Mouse (Mus musculus): ENCODE data around the gene Igsf8. TPM values are rescaled to one million over a fixed set of nuclear protein-coding genes. Genes with fewer than 3 reads are reported as not detected.

Igsf8 gene
- polyA plus RNA-seq, 1 experiment from 2014 or later, result 12.8 TPM

DNA sequence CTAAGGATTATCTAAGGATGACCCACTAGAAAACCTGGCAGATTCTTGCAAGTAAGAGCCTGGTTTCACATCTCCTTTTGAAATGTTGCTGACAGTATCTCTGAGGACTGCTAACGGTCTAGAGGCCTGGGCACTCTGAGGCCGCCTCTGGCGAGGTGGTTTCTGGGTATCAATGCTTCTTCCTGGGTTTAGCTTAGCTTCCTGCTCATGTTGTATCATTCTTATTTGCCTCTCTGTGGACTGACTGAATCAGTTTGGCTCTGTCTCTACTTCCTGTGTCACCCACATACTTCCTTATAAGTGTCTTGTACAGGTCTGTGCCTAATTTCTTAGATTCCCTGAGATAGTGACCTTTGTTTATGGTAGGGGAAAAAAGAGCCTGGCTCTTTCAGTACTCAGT is 15.7 kb downstream of the Igsf8 start:
- ATAC-seq, result peak; percentile 23; the same call in 1 of the 2 replicates
- Histone ChIP-seq H3K4me2 (ENCODE audit: low read depth, low read length) (no peak overlapping the region), H3K4me3 (ENCODE audit: low read depth, low read length) (no peak overlapping the region), H3K36me3 (replicated peaks; ENCODE audit: insufficient read depth, low read length) (no peaks in the 10 kb centered on the region), H3K27ac (ENCODE audit: low read depth) (no peak overlapping the region), H3K9ac (replicated peaks) (no peak overlapping the region), H3K4me1 (ENCODE audit: insufficient read depth) (peaks cover 7% of the 10 kb centered on the region; the same call in 1 of the 2 replicates), H3K27me3 (ENCODE audit: insufficient read depth, low read length) (no peaks in the 10 kb centered on the region), H3K9me3 (ENCODE audit: low read length) (no peaks in the 10 kb centered on the region)
- WGBS (ENCODE audit: insufficient replicate concordance), result 30% methylated on average over 3 of the region's 3 CpGs
- peak; percentile 33 for DNase-seq
- TF ChIP-seq CTCF (IDR thresholded peaks at IDR 0.05; ENCODE audit: low read depth), result no peak
- no peak for TF ChIP-seq EP300 (IDR thresholded peaks at IDR 0.05; ENCODE audit: low read depth)

DNA sequence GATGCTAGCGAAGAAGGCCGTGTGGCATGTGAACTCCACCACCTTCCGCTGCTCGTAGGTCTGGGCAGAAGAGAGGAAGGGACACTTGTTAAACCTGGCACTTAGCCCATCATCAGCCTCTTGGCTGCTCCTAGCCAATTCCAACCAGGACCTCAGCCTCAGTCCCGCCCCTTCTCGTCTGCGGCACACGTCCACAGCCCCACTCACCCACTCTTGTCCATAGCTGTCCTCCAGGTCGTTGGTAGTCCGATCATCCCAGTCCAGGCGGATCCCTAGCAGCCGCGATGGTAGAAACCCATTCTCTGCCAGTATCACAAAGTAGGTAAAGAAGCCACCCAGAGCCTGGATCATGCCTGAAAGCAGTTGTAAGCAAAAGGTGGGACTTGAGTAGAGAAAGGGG is 16.9 kb downstream of the Igsf8 start:
- no peaks in the 10 kb centered on the region for H3K9me3 ChIP-seq (ENCODE audit: low read length)
- no peak overlapping the region for H3K4me3 ChIP-seq (ENCODE audit: low read depth, low read length)
- no peak for ATAC-seq
- no peaks in the 10 kb centered on the region for H3K36me3 ChIP-seq (replicated peaks; ENCODE audit: insufficient read depth, low read length)
- no peak for TF ChIP-seq CTCF (IDR thresholded peaks at IDR 0.05; ENCODE audit: low read depth)
- TF ChIP-seq EP300 (IDR thresholded peaks at IDR 0.05; ENCODE audit: low read depth), result no peak
- H3K27ac ChIP-seq (ENCODE audit: low read depth), result no peak overlapping the region
- no peaks in the 10 kb centered on the region for H3K27me3 ChIP-seq (ENCODE audit: insufficient read depth, low read length)
- 77% methylated on average over 13 of the region's 13 CpGs for WGBS (ENCODE audit: insufficient replicate concordance)
- H3K9ac ChIP-seq (replicated peaks), result no peak overlapping the region
- peaks cover 7% of the 10 kb centered on the region; the same call in 1 of the 2 replicates for H3K4me1 ChIP-seq (ENCODE audit: insufficient read depth)
- peak; percentile 10 for DNase-seq
- no peak overlapping the region for H3K4me2 ChIP-seq (ENCODE audit: low read depth, low read length)

DNA sequence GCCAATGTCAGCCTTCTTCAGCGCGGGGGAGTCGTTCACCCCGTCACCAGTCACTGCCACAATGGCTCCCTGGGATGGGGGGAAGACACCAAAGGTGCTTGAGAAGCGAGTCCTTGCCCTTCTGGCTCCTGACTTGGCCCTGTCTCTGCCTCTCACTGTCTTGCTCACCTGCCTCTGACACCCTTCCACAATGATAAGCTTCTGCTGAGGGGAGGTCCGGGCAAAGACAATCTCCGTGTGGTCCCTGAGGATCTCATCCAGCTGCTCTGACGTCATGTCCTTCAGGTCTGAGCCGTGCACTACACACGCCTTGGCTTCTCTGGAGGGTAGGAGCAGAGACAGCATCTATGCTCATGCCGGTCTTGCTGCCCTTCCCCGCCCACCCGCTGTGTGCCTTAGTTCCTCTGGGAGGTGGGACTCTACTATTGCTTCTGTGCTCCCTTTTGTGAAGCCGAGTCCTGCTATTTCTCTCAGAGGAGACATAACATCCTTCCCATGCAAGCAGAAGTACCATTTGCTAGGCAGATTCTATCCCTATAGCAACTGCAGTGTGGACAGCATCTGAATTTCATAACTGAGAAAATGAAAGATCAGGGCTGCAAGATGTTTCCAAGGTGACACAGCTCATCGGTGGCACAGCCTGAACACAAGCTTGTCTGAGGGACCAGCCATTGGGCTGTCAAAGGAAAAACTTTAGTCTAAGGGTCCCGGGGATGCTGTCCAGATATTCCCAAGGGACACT is 18.5 kb downstream of the Igsf8 start:
- Histone ChIP-seq H3K9me3 (ENCODE audit: low read length) (no peaks in the 10 kb centered on the region), H3K27ac (ENCODE audit: low read depth) (no peak overlapping the region), H3K4me3 (ENCODE audit: low read depth, low read length) (no peak overlapping the region), H3K4me1 (ENCODE audit: insufficient read depth) (no peaks in the 10 kb centered on the region), H3K9ac (replicated peaks) (no peak overlapping the region), H3K36me3 (replicated peaks; ENCODE audit: insufficient read depth, low read length) (no peaks in the 10 kb centered on the region), H3K27me3 (ENCODE audit: insufficient read depth, low read length) (no peaks in the 10 kb centered on the region), H3K4me2 (ENCODE audit: low read depth, low read length) (no peak overlapping the region)
- ATAC-seq (no peak), DNase-seq (no peak)
- TF ChIP-seq EP300 (IDR thresholded peaks at IDR 0.05; ENCODE audit: low read depth) (no peak), CTCF (IDR thresholded peaks at IDR 0.05; ENCODE audit: low read depth) (no peak)
- WGBS (ENCODE audit: insufficient replicate concordance), result 72% methylated on average over 16 of the region's 16 CpGs

DNA sequence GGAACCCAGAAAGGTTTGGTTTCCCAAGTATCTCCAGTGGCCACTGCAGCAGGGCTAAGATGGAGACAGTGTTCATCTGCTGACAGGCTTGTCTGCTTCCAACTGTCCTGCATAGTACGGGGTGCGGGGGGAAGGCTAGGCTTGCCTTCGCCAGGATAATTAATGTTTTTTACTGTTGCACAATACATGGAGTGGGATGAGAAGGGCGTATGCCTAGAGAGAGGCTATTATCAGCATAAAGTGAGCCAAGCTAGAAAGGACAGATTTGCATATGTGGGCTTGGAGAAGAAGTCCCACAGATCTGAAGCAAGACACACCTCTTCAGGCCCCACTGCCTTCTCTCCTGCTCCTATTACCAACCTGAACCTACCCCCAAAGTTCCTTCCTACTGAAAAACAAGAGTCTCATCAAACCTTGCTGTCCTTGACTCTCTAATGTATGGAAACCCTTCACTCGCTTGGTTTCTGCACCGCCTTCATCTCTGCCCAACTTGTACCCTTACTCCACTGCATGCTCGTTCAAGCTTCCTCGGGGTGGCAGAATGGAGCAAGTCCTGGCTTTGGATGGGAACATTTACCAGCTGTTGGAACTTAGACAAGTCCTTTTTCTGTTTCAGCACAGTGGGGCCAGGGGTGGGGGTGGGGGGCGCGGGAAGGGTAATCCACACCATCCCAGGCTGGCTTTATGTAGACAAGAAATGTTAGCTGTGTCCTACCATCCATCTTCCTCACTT is 20.2 kb downstream of the Igsf8 start:
- H3K4me1 ChIP-seq (ENCODE audit: insufficient read depth), result no peaks in the 10 kb centered on the region
- DNase-seq (no peak), ATAC-seq (no peak)
- no peak overlapping the region for H3K27ac ChIP-seq (ENCODE audit: low read depth)
- H3K9ac ChIP-seq (replicated peaks), result no peak overlapping the region
- no peaks in the 10 kb centered on the region for H3K27me3 ChIP-seq (ENCODE audit: insufficient read depth, low read length)
- H3K4me2 ChIP-seq (ENCODE audit: low read depth, low read length), result no peak overlapping the region
- H3K36me3 ChIP-seq (replicated peaks; ENCODE audit: insufficient read depth, low read length), result no peaks in the 10 kb centered on the region
- no peak overlapping the region for H3K4me3 ChIP-seq (ENCODE audit: low read depth, low read length)
- H3K9me3 ChIP-seq (ENCODE audit: low read length), result no peaks in the 10 kb centered on the region
- 69% methylated on average over 10 of the region's 10 CpGs for WGBS (ENCODE audit: insufficient replicate concordance)
- TF ChIP-seq CTCF (IDR thresholded peaks at IDR 0.05; ENCODE audit: low read depth) (no peak), EP300 (IDR thresholded peaks at IDR 0.05; ENCODE audit: low read depth) (no peak)

DNA sequence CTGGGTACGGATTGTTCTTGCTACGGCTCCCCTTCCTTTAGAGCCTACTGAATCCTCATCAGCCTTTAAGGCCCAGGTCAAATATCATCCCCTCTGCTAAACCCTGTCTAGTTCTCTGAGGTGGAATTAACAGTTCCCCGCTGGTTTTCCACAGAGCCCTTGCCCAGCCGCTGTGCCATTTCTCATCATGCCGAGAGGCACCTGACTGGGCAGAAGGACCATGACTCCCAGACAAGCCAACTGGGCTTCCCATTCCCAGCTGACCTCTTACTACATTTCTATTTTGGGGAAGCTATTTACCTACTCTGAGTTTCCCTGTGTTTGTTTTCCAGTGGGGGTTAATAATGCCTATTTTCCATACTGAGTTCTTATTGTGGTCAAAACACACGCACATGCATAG is 21.6 kb downstream of the Igsf8 start:
- Histone ChIP-seq H3K4me2 (ENCODE audit: low read depth, low read length) (no peak overlapping the region), H3K4me1 (ENCODE audit: insufficient read depth) (no peaks in the 10 kb centered on the region), H3K36me3 (replicated peaks; ENCODE audit: insufficient read depth, low read length) (no peaks in the 10 kb centered on the region), H3K27ac (ENCODE audit: low read depth) (no peak overlapping the region), H3K9ac (replicated peaks) (no peak overlapping the region), H3K4me3 (ENCODE audit: low read depth, low read length) (no peak overlapping the region), H3K27me3 (ENCODE audit: insufficient read depth, low read length) (no peaks in the 10 kb centered on the region), H3K9me3 (ENCODE audit: low read length) (no peaks in the 10 kb centered on the region)
- TF ChIP-seq CTCF (IDR thresholded peaks at IDR 0.05; ENCODE audit: low read depth) (no peak), EP300 (IDR thresholded peaks at IDR 0.05; ENCODE audit: low read depth) (no peak)
- DNase-seq, result no peak
- 91% methylated on average over 6 of the region's 6 CpGs for WGBS (ENCODE audit: insufficient replicate concordance)
- ATAC-seq, result no peak

DNA sequence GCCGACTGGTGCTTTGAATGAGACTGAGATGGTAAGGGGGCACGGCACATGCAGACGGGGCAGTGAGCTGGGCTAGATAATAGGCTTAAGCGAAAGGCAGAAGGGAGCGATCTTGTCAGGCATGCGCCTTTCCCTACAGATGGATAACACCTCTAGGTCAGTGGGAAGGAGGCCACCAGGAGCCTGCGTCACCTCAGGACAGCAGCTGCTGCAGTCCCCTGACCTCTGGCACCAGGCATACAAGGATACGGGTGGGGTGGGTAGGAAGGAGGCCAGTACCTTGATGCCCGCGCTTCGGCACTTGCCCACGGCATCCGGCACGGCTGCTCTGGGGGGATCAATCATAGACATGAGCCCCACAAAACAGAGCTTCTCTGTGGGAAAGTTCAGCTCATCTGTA is 22.8 kb downstream of the Igsf8 start:
- Histone ChIP-seq H3K4me2 (ENCODE audit: low read depth, low read length) (no peak overlapping the region), H3K36me3 (replicated peaks; ENCODE audit: insufficient read depth, low read length) (no peaks in the 10 kb centered on the region), H3K27me3 (ENCODE audit: insufficient read depth, low read length) (no peaks in the 10 kb centered on the region), H3K4me1 (ENCODE audit: insufficient read depth) (no peaks in the 10 kb centered on the region), H3K9me3 (ENCODE audit: low read length) (no peaks in the 10 kb centered on the region), H3K4me3 (ENCODE audit: low read depth, low read length) (no peak overlapping the region), H3K27ac (ENCODE audit: low read depth) (no peak overlapping the region), H3K9ac (replicated peaks) (no peak overlapping the region)
- ATAC-seq (no peak), DNase-seq (no peak)
- TF ChIP-seq CTCF (IDR thresholded peaks at IDR 0.05; ENCODE audit: low read depth), result no peak
- TF ChIP-seq EP300 (IDR thresholded peaks at IDR 0.05; ENCODE audit: low read depth), result no peak
- 83% methylated on average over 14 of the region's 14 CpGs for WGBS (ENCODE audit: insufficient replicate concordance)
